Mouse (Mus musculus) lung, postnatal 10 days (tissue): ENCODE data around the gene Olfr44.

Experiments
- DNase-seq: peaks from one replicate; pipeline ENCODE4 v3.0.0; 2021

Gene Olfr44

DNA sequence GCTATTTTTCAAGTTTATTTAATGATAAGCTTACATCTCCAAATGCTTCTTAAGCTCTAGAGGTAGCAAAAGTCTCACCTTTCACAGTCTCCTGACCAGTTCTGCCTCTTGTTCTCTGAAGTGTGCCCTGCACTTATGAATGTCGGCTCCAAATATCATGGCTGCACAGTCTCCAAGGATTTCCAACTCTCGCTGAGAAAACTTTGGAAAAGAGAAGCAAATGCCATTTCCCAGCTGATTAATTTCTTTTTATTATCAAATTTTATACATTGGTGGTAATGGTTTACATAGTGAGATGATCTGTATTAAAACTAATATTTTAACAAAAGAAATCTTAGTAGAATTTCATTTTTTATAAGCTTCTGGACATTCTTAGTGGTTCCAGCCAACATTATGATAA lies at the start of gene Olfr44:
Gene Olfr44, minus strand, starts transcription at position 101 of the 400 bp plus-strand sequence.
- DNase-seq: no peak

DNA sequence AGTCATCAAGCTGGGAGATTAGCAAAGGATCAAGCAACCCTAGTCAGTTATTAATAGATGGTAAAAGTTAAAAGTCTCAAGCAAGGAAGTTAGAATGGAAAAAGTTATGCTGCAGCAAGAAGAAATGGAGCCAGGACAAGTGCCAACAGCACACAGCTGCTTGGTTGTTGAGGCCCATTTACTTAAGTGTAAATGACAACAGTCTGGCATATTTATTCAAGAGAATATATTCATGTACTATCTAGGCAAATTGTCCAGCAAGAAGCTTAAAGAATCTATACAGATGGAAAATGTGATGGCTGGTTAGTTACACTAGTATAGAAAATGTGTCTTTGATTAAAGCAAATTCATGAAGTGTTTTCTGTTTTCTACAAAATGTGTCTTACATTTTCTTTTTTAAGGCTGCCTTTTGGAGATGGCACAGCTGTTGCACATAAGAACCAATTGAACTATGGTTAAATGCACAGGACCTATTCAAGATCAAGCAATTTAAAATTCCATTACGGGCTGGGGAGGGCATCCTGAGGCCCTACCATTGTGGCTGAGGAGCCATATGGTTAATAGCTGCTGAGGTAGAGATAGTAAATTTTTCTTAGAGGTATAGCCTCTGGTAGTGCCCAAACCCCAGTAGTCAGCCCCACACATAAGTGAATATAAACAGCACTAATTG lies 30.0 kb upstream of the Olfr44 start:
- peak; percentile 14 for DNase-seq

GRCm38 (mm10) chr9:39518595-39518994 lies 24.8 kb upstream of the Olfr44 start:
- DNase-seq: no peak

- no peak for DNase-seq
These were observed 21.7 kb upstream of the Olfr44 start, which contains the start of gene Olfr957 for GRCm38 (mm10) chr9:39515531-39515930. Olfr957 (minus strand) TSS chr9:39515809.

GRCm38 (mm10) chr9:39509412-39509811 lies 15.6 kb upstream of the Olfr44 start:
- no peak for DNase-seq

DNA sequence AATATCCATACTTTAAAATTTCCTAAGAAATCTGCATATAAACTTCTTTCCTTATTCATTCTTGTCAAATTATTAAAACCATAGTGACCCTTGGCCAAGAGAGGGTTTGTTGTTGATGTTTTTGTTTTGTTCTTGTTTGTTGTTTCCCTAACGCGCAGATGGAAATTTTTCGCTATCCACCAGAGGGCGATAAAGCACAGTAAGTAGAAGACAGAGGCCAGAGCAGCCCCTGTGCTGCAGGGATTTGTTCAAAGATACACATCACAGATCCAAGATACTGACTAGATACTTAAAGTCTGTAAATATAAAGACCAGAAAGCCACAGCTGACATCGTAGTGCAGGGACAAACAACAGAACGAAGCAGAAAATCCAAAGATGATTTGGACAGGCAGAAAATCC lies 15.2 kb upstream of the Olfr44 start:
- peak; percentile 40 for DNase-seq

GRCm38 (mm10) chr9:39471844-39472243 lies 22.0 kb downstream of the Olfr44 start, which contains the start of gene Olfr955:
Olfr955 (minus strand) TSS chr9:39471944.
- no peak for DNase-seq

- DNase-seq: no peak
These were observed 37.4 kb downstream of the Olfr44 start, which contains the start of gene Olfr954 for GRCm38 (mm10) chr9:39456401-39456800. Olfr954 (plus strand) TSS chr9:39456701.
